Mouse (Mus musculus): ENCODE results near the gene Akap5.
A peak's percentile ranks its signal among the peaks of the same experiment; 100 is the strongest.

Gene Akap5

DNA sequence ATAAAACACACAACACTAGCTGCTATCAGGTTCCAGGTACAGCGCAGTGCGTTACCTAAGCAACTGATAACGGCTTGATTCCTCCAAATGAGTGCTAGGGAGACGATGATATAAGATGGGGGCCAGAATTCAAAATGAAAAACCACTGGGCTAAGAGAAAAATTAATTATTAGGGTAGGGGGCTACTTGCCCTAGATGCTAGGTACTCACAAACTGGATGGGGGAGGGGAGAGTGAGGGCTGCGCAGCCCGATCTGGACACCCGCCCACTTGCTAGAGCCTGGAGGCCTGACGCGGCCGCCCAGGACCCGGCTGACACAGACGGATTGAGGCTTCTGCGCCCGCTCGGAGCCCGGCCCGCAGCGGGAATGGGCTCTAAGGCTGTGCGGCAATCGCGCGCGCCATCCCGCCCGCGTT, 44.1 kb downstream of the Akap5 start:
- DNase-seq (ENCODE audit: low spot score in 2 of 2), result no peak

DNA sequence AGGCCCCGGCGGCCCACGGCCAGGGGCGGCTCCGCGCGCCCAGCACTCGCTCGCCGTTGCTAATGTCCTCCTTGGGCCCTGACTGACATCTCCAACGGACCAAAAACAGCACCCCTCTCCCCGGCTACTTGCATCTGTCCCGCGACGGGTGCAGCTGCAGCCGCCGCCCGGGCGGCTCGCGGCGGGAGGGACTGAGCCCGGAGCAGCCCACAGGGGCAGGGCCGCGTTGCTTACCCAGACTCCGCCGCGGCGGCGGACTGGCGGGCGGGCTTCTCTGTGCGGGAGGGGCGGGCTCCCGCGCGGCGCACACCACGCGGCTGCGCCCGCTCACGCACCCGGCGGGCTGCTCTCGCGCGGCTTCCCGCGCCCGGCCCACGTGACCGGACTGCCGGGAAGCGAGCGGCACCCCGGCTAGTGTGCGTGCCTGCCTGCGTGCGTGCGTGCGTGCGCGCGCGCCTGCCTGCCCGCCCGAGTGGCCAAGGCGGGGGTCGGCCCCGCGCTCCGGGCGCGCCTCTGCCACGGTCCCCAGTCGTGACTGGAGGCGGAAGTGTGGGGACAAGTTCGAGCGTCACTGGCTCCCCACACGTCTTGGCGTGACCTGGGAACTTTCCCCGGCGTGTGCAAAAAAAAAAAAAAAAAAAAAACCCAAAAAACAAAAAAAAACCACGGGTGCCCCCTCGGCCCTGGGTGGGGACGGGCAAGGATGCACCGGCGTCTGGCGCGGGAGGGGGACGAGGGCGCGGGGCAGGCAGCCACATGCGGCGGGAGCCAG, 44.7 kb downstream of the Akap5 start, which contains the start of gene Zbtb25:
Zbtb25 (minus strand) TSS at position 397 of the 772 bp plus-strand sequence.
- peak; percentile 73 to 78 for DNase-seq (ENCODE audit: low spot score in 2 of 2)

DNA sequence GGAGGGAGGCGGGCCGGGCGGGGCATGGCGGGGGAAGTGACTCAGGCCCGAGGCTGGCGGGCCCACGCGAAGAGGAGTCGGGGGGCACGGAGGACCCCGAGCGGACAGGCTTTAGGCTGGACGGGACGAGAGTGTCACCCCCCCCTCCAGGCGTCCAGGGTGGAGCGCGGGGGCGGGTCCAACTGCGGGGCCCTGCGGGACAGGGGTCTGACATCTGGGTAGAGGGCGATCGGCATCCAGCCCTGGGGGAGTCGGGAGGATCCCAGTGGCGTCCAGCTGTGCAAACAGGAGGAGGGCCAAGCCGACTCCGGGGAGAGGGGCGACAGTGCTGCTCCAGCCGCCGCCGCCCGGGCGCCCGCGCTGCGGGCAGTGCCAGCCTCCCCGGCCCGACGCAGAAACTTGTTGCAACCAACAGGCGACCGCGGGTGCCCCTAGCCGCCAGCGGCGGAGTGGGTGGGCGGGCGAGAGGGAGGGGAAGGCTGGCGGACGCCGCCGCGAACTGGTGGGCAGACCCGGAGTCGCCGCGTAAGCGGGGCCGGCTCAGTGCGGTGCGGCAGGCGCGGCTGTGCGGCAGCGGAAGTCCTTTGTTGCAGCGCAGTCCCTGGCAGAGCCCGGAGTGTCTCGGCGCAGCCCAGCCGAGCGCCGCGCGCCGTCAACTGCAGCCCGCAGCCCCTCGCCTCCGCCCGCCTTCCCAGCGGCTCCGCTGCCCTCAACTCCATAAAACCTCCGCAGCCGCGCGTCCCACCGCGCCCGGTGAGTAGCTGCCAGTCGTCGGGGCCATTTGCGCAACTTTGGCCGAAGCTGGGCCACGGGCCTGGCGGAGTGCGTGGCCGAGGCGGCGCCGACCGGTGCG, 45.5 kb downstream of the Akap5 start, which contains the start of gene Zbtb1:
Zbtb1 (plus strand) TSS at position 289 of the 853 bp plus-strand sequence.
- peak; percentile 61 to 63 for DNase-seq (ENCODE audit: low spot score in 2 of 2)

DNA sequence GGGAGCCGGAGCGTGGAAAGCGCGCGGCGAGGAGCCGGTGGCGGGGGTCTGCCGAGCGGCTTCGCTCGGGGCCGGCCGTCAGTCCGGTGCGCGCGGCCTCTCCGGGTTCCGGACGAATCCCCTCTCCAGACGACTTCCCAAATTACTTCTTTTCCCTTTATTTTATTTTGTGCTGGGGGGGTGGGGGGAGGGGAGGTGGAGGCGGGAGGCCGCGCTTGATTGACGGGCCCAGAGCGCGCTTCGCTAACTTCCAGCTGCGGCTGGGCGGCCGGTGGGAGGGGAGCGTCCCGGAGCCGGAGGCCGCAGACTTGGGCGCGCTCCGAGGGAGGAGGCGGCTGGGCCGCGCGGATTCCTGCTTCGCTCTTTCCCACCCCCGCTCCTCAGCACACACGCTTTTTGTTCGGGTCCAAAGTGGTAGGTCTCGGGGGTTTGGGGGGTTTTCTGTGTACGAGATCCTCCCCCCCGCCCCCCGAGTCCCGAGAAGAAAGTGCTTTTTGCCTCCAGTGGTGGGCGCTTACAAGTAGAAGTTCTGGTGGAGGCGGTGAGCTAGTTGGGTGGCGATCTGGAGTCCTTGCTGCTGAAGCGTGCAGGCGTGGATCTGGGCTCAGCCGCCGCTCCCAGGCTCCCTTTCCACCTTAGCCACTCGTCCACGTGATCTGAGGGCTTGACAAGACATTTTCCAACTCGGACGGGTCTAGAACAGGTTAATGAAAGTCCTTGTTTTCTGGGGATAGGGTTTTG, 46.3 kb downstream of the Akap5 start:
- peak; percentile 29 to 46 for DNase-seq (ENCODE audit: low spot score in 2 of 2)

DNA sequence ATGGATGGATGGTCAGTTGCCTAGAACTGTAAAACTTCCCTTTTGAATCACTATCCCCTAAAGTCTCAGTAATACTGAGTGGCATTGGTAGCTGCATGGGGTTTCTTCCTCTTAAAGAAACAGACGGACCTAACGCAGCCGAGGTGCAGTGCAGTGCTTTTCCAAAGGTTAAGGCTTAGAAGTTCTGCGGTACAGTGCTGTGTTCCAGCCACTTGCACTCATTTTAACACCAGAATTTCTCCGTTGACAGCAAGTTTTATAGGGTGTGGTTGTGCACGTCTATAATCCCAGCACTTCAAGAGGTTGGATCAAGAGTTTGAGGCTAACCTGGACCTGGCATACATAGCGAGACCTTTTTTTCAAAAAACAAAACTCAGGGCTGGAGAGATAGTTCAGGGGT, 47.4 kb downstream of the Akap5 start:
- no peak for DNase-seq (ENCODE audit: low spot score in 2 of 2)

DNA sequence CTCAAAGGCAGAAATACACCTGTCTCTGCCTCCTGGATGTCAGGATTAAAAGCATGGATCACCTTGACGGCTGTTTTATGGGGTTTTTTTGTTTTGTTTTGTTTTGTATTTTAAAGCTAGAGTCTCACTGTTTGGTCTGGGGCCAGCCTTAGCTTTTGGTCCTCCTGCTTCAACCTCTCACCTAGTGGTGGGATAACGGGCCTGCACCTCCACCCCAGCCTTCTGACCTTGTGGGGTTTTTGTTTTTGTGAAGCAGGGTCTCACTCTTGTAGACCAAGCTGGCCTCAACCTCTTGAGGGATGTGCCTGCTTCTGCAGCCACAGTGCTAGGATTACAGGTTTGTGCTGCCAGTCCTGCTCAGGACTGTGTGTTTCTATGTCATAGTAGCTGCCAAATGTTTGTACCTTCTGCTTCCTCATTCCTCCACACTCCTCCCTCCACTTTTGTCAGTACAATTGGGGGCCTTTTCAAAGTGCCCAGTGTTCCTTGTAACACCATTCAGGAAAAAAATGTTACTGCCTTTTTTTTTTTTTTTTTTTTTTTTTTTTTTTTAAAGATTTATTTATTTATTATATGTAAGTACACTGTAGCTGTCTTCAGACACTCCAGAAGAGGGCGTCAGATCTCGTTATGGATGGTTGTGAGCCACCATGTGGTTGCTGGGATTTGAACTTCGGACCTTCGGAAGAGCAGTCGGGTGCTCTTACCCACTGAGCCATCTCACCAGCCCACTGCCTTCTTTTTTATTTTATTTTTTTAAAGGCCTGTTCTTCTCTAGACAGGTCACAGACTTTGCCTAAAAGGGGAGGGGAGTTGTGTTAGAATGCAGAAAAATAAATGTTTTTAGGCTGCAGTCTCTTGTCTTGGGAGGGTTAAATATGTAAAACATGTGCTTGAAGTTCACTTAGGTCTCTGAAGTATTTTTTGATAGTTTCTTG, 48.5 kb downstream of the Akap5 start:
- no peak for DNase-seq (ENCODE audit: low spot score in 2 of 2)

DNA sequence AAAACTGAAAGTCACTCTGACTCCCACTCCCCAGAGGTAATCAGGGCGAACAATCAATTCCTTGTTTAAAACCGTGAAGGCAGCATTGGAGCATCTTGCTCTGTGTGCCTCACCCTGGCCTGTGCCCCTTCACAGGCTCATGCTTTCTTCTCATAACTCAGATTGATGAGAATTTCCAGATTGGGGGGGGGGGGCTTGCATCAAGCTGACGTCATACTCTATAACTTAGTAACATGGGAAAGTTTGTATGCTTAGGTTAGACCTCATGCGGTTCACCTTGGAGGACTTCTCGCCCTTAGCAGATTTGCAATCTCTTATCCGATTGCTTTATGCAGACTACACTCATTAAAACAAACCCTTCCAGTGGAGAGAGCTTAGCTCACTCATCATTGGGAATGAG, 49.3 kb downstream of the Akap5 start:
- DNase-seq (ENCODE audit: low spot score in 2 of 2), result no peak

DNA sequence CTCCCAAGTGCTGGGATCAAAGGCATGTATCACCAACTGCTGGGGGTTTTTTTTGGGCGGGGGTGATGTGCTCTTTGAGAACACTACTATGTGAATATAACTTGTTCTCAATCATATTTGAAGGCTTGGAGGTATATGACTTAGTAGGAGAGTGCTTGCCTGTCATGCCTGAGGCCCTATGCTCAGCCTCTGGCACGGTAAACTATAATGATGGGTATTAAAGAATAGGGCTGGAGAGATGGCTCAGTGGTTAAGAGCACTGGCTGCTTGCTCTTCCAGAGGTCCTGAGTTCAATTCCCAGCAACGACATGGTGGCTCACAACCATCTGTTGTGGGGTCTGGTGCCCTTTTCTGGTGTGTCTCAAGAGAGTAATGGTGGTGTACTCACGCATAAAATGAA, 50.2 kb downstream of the Akap5 start:
- DNase-seq (ENCODE audit: low spot score in 2 of 2), result no peak

DNA sequence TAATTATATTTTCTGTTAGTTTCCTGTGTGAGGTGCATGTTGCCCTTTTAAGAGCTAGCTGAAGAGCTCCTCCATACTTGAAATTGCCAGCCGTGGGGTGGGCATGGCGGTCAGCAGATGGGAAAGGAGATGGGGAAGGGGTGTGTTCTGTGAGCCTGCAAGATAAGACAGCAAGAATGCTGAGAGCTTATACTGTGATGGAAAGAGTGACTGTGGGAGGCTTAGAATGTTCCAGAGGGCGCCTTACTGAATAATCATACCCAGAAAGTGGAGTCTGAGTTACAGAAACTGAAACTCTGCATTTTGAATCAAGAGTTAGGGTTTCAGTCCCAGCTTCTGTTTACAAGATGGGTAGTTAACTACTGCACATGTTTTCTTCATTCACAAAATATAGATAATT, 50.8 kb downstream of the Akap5 start:
- DNase-seq (ENCODE audit: low spot score in 2 of 2), result no peak

DNA sequence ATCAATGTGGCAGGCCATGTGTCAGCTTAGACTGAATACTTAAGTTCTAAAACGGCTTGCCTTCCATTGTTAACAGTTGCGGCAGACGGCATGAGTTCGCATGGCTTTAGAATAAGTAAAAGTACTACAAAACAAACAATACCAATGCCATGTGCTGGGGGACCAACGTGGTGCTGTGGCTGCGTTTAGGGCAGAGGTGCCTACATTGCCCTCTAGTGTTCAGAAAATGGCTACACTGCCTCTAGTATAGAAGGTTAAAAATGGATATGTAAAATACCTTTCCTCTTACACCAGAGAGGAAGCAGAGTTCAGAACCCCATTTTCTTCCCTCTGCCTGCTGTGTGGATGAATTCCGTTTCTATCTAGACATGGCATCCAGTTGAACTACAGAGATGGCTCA, 52.0 kb downstream of the Akap5 start:
- DNase-seq (ENCODE audit: low spot score in 2 of 2), result no peak

DNA sequence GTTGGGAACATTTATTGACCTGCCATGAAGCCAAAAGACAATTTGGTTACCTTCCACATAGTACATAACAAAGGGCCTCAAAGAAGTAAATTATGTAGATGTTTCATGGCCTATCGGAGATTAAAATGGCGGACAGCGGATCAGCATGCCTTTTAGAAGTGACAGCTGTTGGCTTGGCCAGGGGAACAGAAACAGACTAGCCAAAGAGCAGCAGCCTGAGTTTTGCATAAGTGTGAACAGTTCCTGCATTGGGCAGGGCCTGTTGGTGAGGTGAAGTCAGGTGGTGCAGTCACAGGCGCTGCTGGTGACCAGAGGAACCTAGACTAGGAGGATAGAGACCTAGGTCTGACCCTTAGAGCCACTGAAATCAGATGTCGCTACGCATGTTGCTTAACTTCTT, 52.4 kb downstream of the Akap5 start:
- DNase-seq (ENCODE audit: low spot score in 2 of 2), result no peak

DNA sequence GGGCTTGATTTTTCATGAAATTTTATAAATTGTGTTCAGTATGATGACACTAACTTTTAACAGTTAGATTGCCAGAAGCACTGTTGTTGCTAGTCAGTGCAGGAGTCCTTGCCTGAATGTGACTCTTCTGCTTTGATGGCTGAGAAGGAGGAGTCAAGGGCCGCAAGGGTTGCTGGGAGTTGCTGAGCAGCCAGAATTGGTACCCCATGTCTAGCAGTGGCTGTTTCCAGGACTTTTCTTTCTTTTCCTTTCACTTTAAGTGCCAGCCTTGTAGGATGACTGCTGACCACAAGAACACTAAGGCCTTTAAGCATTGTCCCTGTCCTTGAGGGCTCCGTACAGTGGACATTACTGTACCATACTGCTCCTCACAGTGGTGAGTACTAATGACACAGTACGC, 53.0 kb downstream of the Akap5 start:
- DNase-seq (ENCODE audit: low spot score in 2 of 2), result no peak

DNA sequence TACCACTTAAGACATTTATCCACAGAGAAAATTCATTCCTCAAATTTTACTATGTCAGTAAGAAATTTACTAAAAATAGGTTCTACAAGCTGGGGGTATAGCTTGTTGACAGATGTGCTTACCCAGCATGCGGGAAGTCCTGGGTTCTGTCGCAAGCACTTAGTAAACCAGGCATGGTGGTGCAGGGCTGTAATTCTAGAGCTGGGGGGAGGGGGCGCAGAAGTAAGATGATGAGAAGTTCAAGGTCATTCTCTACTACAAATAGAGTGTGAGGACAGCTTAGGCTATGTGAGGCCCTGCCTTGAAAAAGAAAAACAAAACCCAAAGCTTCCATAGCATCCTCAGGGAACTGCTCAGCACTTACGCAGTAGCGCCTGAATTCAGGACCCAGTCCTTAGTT, 53.9 kb downstream of the Akap5 start:
- no peak for DNase-seq (ENCODE audit: low spot score in 2 of 2)

DNA sequence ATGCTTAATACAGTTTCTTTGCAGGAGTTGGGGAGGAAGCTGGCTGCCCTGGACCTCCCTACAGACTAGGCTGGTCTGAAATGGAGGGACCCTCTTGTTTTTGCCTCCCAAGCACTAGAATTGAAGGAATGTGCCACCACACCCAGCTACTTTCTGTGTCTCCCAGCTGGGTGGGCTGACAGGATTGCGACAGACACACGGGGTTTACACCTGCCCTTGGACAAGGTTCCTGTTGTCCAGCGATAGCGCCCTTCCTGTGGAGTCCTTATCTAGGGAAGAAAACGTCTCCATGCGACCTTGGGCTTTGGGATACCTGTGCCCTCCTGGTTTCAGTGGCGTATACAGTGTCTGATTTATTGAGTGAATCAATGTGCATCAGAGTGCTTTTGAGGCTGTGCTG, 55.5 kb downstream of the Akap5 start:
- no peak for DNase-seq (ENCODE audit: low spot score in 2 of 2)

Data from frontal cortex, postnatal 25 days (tissue).